Mouse (Mus musculus): ENCODE measurements around the gene Pank3.
"Not testable (repeated sequence)": the region's sequence is repeated elsewhere in the genome, so short reads cannot be mapped to it uniquely, and the experiment has no call there.

Pank3 gene

GRCm38 (mm10) chr11:35840282-35840681 lies 71.0 kb downstream of the Pank3 start:
- peak; percentile 22 for DNase-seq (ENCODE audit: low read depth, low spot score)

GRCm38 (mm10) chr11:35840806-35841205 lies 71.5 kb downstream of the Pank3 start:
- DNase-seq (ENCODE audit: low read depth, low spot score): not testable (repeated sequence)

All from CD4-positive helper T cell, adult 2 months (primary cell).